Mouse (Mus musculus) left cerebral cortex, adult 9 months (tissue): Measurements from ENCODE around the gene Gps2.

Source experiments
- DNase-seq, 2 experiments: peaks; one replicate each; pipeline ENCODE4 v3.0.0; 2022; ENCODE audit warnings: low spot score in 2 of 2

The Gps2 gene

DNA sequence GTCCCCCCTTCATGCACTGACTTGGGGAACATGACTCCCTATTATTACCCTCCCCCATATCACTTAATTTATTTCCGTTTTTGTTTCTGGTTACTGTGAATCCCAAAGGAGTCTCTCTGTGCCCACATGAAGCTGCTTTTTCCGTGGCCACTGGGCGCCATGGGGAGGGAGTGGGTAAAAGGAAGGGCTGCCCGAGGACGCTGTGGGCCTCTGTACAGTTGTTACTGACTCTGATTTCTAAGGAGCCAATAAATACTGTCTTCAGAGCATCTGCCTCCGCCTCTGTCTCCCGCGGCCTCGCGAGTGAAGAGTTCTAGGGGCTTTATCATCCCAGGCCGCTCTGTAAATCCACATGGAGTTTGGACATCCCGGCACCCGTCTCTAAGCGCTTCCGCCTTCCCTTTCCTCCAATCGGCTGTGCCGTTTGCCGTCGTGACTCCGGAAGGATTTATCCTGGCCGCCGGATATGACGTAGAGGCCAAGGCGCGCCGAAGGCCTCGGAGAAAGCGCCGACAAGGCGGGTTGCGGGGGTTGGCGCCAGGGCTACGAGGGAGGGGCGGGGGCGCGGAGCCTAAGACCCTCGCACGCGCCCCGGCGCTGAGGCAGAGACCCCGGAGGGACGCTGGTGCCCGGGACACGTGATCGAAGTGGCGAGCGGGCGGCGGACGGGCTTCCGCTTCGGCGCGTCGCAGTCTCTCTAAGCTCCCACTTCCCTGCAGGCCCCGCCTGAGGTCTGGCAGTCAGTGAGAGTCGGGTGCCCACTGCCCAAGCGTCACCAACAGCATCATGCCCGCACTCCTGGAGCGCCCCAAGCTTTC is at the start of gene Gps2:
Gene Gps2 (plus strand): TSS at position 335 of the 818 bp plus-strand sequence.
- peak; percentile 79 to 92 for DNase-seq

DNA sequence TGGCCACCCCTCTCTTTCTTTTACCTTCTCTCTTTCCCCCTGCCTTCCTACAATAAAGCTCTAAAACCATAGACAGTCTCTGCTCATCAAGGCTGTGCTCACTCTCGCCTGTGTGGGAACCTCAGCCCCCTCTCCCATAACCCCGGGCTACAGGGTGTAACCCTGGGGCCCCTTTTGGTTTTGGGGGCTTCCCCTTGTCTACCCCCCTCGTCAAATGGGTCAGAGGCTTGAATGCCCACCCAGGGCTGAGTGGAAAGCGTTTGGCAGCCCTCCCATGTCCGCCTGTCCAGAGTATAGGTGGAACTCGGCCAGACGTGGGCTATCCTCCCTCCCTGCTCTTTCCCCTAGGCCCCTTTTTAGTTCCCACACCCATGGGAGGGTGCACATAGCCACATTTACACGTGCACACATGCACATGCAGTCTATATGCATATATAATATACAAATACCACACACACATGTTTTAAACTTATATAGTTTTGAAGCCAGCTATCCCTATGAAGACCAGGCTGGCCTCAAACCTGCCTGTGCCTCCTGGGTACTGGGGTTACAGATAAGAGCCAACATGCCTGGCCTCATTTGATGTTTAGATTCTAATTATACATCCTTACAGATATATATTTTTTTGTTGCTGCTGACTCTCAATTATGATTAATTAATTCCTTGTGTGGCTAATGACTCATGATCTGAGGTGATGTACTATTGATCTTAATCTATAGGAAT is 49.4 kb upstream of the Gps2 start:
- DNase-seq = no peak

DNA sequence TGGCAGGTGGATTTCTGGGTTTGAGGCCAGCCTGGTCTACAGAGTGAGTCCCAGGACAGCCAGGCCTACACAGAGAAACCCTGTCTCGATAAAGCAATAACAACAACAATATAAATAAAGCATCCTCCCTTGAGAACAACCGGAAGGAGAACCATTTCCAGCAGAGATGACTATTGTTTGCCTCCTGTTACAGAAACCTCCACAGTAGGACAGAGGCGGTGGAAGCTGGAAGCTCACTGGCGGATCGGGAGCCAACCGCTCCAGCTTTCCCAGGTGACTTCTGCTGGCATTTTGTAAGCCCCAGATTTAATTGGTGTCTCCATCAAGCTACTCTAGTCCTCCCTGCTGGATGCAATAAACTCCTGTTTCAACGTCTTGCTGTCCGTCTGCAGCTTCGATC is 48.1 kb upstream of the Gps2 start:
- DNase-seq = no peak

DNA sequence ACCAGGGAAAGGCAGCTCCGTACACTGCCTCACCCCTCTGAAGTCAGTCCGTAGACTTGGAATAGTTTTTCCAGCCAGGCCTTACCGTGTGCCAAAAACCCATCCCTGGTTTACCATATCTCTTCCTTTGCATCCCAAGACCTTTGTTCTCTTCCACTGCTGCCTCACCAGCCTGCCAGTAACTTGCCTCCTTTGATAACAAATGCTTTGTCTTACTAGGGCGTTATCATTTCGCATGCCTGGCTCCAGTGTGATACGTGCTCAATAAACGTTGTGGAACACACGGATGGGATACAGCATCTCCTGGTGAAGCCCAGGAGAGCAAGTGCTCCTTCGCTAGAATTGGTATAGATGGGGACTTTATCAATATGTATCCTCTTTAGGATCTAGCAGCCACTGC is 46.4 kb upstream of the Gps2 start:
- DNase-seq = no peak

DNA sequence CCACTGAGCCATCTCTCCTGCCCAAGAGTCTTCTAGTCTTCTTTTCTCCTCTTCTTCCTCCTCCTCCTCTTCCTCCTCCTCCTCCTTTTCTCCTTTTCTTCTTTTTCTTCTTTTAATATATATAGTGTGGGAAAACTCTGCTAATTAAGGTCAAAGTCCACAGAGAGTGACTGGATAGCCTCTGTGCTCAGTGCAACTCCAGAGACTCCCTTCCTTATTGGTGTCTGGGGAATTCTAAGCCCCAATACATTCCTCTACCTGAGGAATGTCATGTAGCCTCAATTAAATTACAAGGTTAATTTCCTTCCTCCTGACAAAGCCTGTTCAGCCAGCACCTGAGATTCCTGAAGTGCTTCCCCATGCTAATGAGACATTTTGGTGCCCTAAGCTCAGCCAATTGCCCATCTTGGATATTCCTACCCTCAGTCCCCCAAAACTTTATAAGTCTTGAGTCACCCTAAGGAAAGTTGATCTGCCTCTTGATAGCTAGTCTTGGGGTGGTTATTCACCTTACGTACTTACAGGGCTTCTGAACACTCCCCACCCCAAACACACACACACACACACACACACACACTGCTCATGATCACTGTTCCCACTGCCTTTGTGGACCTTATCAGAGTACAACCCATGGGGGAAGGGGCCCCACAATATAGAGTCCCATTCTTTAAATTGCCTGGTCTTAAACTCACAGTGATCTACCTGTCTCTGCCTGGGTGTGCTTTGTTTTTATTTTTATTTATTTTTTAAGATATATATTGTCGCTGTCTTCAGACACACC is 43.2 kb upstream of the Gps2 start:
- DNase-seq = no peak

DNA sequence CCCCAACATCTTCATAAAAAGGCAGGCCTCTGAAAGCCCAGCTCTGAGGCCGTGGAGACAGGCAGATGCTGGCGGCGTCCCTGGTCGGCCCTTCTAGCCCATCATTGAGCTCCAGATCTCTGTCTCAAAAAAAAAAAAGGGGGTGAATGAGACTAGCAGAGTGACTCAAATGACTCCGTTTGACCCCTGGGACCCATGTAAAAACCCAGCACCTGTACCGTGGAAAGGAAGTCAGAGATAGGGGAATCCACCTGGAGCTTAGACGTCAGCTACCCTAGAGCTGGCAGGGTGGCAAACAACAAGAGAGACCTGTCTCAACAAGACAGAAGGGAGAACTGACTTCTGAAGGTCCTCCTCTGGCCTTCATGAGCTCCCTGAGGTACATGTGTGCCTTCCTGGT is 41.9 kb upstream of the Gps2 start:
- no peak for DNase-seq

DNA sequence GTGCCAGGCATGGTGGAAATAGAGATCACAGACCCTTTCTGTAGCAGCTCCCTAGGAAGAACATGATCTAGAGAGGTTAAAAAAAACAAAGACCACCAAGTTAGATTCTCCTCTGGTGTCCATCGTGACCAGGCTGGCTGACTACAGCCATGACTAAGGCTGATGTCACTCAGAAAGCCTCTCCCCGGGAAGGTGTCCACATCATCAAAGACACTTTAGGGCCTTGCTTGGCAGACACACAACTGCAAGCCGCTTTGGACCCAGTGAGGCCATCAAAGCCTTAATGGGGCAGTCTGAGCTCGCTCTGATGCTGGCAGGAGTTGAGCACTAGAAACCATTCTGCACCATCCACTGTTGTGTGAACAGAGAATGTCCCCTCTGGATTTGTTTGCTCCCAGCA is 41.2 kb upstream of the Gps2 start:
- DNase-seq = no peak

DNA sequence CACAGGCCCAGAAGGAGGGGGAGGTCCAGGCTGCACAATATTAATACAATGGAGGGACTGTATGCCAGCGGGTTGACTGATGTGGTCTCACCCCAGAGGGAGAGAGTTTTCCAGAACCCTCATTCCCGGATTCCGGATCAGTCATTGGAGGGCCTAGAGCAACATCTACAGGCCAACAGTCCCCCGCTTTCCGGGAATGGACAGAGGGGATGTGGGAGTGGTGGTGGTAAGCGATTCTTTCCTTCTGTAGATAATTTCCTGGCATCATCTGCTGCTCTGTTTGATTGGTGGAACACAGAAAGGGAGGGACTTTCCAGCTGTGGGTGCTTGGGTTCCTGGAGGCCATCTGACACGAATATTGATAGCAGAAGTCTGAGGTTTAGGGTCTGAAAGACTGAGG is 37.5 kb upstream of the Gps2 start:
- DNase-seq = peak in 1 of 2 experiments; percentile 31

DNA sequence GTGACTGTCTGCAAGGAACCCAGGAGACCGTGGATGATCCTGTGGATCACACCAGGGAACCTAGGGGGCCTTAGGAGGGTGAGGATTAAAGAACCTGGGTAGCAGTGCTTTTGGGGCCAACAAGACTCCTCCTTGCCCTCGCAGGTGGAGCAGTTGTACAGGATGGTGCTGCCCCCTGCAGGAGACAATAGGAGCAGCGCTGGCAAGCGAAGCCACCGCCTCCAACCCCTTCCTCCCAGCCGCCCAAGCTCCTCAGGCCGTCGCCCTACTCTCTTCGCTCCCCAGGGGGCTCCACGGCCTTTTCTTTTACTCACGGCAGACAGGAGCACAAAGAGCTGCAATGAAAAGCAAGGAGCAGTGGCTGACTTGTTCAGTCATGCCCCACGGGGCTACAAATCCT is 36.8 kb upstream of the Gps2 start:
- peak in 1 of 2 experiments; percentile 78 for DNase-seq

DNA sequence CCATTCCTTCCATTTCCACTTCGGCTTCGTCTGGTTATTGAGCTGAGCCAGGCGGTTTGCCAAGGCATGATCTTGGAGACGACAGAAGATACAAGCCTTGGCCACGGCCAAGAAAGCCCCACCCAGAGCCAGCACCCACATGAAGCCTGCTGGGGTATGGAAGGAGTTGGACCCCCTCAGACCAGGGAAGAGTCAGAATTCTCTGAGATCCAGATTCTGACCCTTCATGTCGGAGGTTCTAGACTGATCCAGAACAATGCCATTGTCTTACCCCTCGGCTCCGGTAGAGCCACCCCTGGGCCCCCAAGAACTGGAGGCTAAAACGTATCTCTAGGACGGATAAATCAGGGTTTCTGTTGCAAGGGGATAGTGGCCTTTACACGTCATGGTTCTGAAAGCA is 35.8 kb upstream of the Gps2 start, which contains the start of gene Tmem95:
Gene Tmem95 (minus strand): TSS at position 141 of the 400 bp plus-strand sequence.
- DNase-seq = no peak

DNA sequence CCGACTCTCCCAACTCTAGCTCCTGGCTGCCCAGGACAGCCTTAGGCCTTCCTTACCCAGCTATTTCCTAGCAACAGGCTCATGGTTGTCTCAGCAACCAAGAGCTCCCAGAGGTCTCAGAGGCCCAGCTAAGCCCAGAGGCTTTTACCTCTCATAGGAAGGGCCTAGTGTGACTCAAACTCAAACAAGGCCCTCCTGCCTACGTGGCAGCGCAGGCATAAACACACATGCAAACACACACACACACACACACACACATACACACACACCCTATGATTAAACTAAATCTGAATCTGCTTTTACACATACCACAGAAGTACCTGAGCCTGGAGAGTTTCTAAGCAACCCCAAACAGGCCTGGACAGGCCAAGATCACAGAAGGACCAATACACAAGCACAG is 35.3 kb upstream of the Gps2 start:
- no peak for DNase-seq

DNA sequence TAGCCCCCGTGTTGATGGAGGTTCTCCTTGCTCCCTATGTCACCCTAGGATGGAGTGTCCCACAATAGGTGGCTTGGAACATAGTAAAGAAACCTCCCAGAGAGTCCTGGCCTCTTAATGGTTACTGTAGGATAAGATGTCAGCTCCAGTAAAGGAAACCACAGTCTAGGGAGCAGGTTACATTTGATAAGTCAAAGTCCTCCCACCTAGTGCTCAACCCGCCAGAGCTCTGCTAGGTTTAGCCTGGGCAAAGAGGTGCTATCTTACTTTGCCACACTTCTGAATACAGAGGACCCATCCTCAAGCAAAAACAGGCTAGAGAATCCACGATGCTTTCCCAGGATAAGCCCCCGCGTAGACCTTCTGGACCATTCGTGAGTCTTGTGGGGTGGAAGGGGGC is 34.7 kb upstream of the Gps2 start:
- DNase-seq = no peak

DNA sequence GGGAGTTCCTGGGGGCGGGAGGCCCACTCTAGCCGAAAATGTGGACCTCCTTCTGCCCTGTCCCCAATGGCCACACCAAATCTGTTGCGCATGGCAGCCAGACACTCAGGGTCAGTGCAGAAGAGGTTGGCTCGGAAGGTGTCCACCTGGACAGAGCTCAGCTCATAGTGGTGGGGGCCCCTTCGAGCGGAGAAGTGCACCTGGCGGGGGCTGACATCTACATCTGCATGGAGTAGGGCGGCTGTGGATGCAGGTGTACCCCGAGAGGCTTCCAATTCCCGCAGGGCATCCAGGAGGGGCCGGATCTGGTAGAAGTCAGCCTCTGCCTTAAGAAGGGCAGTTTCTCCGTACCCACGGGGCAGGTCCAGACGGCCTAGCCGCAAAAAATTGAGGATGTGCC is 34.0 kb upstream of the Gps2 start:
- DNase-seq = no peak

DNA sequence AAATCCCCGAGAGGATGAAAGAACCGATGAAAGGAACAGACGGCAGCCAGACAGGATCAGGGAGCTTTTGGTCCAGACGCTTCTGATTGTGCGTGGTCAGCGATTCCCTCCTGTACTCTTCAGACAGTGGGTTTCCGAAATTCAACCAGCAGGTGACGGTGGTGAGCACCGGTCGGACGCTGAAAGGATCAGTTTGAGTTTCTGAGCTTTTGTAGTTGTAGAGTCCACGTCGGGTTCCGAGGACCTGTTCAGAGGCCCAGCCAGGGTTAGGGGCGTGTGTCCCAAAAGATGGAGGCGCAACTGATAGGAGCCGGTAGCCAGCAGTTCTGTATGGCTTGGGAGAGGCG is 33.2 kb upstream of the Gps2 start:
- peak in 1 of 2 experiments; percentile 41 for DNase-seq

DNA sequence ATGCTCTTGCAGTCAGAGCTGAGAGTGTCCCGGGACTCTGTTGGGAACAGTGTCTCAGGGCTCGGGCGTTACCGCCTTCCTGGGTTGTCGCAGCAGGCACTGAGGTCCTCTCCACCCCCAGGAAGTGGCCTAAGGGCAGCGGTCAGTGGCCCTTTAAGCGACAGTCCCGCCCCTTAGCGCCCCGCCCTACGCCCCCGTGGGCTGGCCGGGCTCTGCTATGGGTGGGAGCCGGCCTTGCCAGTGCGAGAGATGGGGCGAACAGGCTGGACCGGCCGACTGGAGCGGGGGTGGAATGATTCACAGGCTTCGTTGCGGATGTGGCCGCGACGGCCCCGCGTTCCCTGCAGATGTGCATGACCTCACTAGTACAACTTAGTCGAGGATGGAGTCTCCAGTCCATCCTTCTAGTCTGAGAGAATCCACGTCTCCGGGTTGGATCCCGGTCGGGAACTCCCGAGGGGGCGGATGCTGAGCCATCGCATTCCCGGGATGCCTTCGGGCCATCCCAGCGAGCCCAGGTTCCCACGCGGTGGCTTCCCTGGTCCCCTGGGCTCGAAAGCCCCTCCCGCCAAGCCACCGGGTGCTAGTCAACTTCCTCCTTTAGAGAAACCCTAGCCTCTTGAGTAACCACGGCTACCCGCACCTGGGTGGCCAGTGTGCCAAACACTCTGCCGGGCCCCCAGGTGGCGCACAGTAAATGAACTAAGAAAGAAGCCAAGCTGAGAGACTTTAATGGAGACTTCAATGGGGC is 32.7 kb upstream of the Gps2 start, which contains the start of gene Kctd11:
Gene Kctd11 (minus strand): TSS at position 554 of the 751 bp plus-strand sequence.
- peak in 1 of 2 experiments; percentile 73 for DNase-seq

DNA sequence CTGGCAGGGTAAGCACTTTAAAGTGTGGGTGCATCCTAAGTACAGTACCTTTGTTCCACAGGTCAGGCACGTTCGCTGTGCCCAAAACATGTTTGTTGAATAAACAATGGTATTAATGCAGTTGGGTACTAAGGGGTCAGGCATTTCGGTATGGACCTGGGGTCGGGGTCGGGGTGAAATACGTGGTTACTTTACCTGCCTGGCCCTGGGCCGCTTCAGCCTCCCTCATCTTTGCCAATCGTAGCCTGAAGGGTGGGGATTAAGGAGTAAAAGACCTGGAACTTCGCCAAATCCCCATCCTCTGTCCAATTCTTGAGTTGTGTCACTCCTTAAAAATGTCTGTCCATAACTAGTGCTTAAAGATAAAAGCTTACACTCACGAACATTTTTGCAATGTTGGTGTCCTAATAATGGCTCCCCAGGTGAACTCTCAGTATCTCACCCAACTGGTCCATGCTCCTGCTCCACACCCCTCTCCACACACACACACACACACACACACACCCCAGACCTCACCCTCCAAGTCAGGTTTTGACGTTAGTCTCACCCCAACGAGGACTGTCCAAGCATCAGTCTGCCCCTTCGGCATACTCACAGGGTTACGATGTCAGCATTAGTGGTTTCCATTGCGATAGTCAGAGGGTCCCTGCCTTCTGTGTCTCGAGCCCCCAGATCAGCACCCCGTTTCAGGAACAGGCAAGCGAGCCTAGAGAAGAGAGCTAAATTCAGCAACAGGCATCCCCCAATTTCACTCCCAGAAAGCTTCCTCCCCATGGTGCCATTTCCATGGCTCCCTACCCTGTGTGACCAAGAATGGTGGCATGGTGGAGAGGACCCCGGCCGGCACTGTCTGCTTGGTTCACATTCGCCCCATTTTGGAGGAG is 31.7 kb upstream of the Gps2 start:
- no peak for DNase-seq

DNA sequence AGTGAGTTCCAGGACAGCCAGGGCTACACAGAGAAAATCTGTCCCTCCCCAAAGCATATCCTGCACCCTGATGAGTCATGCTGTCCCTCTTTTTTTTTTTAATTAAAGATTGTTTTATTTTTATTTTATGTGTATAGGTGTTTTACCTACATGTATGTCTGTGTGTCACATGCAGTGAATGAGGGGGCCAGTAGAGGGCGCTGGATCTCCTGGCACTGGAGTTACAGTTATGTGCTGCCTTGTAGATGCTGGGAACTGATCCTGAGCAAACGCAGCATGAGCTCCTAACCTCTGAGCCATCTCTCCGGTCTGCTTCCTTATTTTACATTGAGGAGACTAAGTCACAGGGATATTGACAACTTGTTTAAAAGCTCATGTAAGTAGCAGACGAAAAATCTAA is 30.6 kb upstream of the Gps2 start:
- DNase-seq = no peak

DNA sequence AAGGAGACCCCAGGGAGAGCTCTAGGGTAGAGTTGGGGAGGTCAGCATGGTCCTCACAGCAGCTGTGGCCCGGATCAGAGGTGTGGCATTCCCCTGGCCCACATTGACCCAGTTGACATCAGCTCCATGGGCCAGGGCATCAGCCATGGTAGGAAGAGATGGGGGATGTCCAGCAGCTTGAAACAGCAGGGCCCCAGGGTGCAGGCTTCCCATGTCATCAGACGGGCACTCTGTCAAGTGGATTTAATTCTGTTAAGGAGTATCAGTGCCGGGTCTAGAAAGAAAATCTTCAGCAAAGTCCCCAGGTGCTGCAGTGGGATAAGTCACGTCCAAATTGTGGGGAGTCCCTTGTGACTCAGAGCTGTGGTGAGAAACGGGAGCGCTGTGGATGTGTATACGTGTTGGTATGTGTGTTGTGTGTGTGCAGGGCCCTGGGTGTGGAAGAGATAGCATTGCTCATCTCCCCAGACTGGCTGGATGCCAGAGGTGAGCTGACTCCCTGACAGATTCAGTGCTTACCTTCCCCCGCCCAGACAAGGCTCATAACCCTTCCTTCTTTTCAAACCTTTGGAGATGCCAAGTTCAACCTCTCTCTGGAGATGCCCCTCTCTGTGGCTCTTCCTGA is 30.0 kb upstream of the Gps2 start:
- no peak for DNase-seq

DNA sequence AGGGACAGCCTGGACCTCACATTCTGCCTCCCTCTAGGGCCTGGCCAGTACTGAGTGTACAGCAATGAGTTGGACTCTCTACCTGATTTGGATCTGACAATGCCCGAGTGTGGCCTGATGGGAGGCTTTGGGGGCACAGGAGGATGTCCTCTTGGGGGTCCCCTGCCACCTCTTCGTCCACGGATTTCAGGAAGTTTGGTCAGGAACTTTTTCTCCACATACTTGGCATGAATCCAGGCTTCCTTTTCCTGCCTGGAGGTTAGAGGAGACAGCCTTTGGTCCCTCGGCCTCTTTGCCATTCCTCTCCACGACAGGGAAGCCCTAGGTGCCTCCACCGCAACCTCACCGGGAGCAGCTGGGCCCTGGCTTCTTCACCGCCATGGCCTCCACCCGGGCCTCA is 29.4 kb upstream of the Gps2 start:
- DNase-seq = no peak

DNA sequence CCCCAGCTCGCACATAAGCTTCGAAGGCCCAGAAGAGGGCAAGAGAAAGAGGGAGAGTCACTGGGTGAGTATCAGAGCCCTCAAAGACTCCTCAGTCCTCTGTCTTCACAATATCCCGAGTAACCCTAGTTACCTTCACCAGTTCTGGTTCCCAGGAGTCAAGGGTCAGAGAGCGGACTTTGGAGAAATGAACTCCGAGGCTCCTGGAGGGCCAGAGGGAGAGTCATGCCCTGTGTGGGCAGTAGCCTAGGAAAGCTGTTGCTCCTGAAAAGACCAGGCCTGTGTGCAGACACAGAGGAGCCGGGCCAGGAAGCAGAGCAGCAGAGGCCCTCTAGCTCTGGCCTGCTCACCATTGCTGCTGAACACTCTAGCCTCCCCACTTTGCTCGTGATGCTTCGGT is 29.0 kb upstream of the Gps2 start:
- DNase-seq = no peak
